In genomic region chr3:9522009-9522408, GRCm38 (mm10) we compare ENCODE assay signal across 16 mouse cellular contexts.
DNase-seq lines count a peak whose midpoint lies in the region; ATAC-seq and TF ChIP-seq lines count a peak whose summit lies in the region.
"Had no signal": no experiment of that assay in that cellular context is flagged by ENCODE, and none has a peak within 500 bp of the region (broad histone marks: within the 10 kb centered on the region; RNA-seq: fewer than 3 reads in every experiment).

No protein-coding gene starts in this region.

- H3K4me3 ChIP-seq in intestine, embryonic 16.5 days (ENCODE audit: low read length): no peak overlapping the region
- no peak overlapping the region for H3K4me3 ChIP-seq in liver, embryonic 16.5 days (ENCODE audit: low read depth, low read length)
- H3K4me3 ChIP-seq in midbrain, embryonic 16.5 days (ENCODE audit: low read depth, low read length): no peak overlapping the region
- no peak overlapping the region for H3K4me3 ChIP-seq in lung, postnatal 0 days (ENCODE audit: low read depth, low read length)
- H3K4me3 ChIP-seq: forebrain, embryonic 13.5 days; hindbrain, embryonic 15.5 days; layer of hippocampus, adult 2 months; left cerebral cortex, adult 2 months; limb, embryonic 15.5 days had no signal

- peaks cover 39% of the 10 kb centered on the region for H3K4me1 ChIP-seq in intestine, embryonic 16.5 days (ENCODE audit: control insufficient read depth, insufficient read depth, low read length)
- peaks cover 16% of the 10 kb centered on the region for H3K4me1 ChIP-seq in liver, embryonic 16.5 days (ENCODE audit: control insufficient read depth, low read depth, low read length)
- H3K4me1 ChIP-seq in midbrain, embryonic 16.5 days (ENCODE audit: control insufficient read depth, insufficient read depth, low read length): peaks cover 26% of the 10 kb centered on the region
- peaks cover 17% of the 10 kb centered on the region; the same call in 1 of the 2 replicates for H3K4me1 ChIP-seq in lung, postnatal 0 days (ENCODE audit: insufficient read depth, low read depth, low read length)

- peak; percentile 24 for ATAC-seq in intestine, embryonic 16.5 days
- peak; percentile 66 for ATAC-seq in liver, embryonic 16.5 days (ENCODE audit: low read depth)
- no peak for ATAC-seq in midbrain, embryonic 16.5 days
- no peak for ATAC-seq in lung, postnatal 0 days
- ATAC-seq: CD4-positive, CD25-positive, alpha-beta regulatory T cell, adult 4 months; forebrain, embryonic 13.5 days had no signal

- no peak overlapping the region for H3K4me2 ChIP-seq in intestine, embryonic 16.5 days (ENCODE audit: low read depth, low read length)
- H3K4me2 ChIP-seq in liver, embryonic 16.5 days (ENCODE audit: low read depth, low read length): no peak overlapping the region
- H3K4me2 ChIP-seq in midbrain, embryonic 16.5 days (ENCODE audit: low read length): no peak overlapping the region
- no peak overlapping the region for H3K4me2 ChIP-seq in lung, postnatal 0 days (replicated peaks; ENCODE audit: low read depth, low read length)
- H3K4me2 ChIP-seq: forebrain, embryonic 13.5 days; hindbrain, embryonic 15.5 days; limb, embryonic 15.5 days had no signal

- H3K36me3 ChIP-seq in intestine, embryonic 16.5 days (ENCODE audit: control insufficient read depth, insufficient read depth, low read length): no peaks in the 10 kb centered on the region
- no peaks in the 10 kb centered on the region for H3K36me3 ChIP-seq in liver, embryonic 16.5 days (ENCODE audit: control insufficient read depth, insufficient read depth)
- H3K36me3 ChIP-seq in midbrain, embryonic 16.5 days (ENCODE audit: control insufficient read depth, insufficient read depth, low read length): no peaks in the 10 kb centered on the region
- H3K36me3 ChIP-seq in lung, postnatal 0 days (ENCODE audit: insufficient read depth, low read length): no peaks in the 10 kb centered on the region
- H3K36me3 ChIP-seq: hindbrain, embryonic 15.5 days; limb, embryonic 15.5 days had no signal

- no peaks in the 10 kb centered on the region for H3K9me3 ChIP-seq in intestine, embryonic 16.5 days (ENCODE audit: control insufficient read depth, low read length)
- H3K9me3 ChIP-seq in liver, embryonic 16.5 days (replicated peaks; ENCODE audit: control insufficient read depth, low read length): no peaks in the 10 kb centered on the region
- no peaks in the 10 kb centered on the region for H3K9me3 ChIP-seq in midbrain, embryonic 16.5 days (replicated peaks; ENCODE audit: control insufficient read depth, low read length, poor library complexity, severe bottlenecking)
- H3K9me3 ChIP-seq in lung, postnatal 0 days (ENCODE audit: low read length): no peaks in the 10 kb centered on the region
- H3K9me3 ChIP-seq: forebrain, embryonic 13.5 days; hindbrain, embryonic 15.5 days; limb, embryonic 15.5 days had no signal

- peak; percentile 73 to 82 for DNase-seq in kidney, adult 8-10 months
- DNase-seq in kidney, postnatal 4 days: peak; percentile 23 to 50
- no peak for DNase-seq in lung, postnatal 0 days (ENCODE audit: low spot score)
- DNase-seq in heart, adult 8-10 months (ENCODE audit: low spot score): no peak
- DNase-seq: adrenal gland, postnatal 14 days; cerebellum, adult 8-10 months; heart, adult 18-20 months had no signal

- no peaks in the 10 kb centered on the region for H3K27me3 ChIP-seq in intestine, embryonic 16.5 days (replicated peaks; ENCODE audit: control insufficient read depth, insufficient read depth, low read length)
- H3K27me3 ChIP-seq in liver, embryonic 16.5 days (ENCODE audit: control insufficient read depth, insufficient read depth, low read depth, low read length): no peaks in the 10 kb centered on the region
- H3K27me3 ChIP-seq in midbrain, embryonic 16.5 days (ENCODE audit: control insufficient read depth, insufficient read depth, low read depth, low read length): no peaks in the 10 kb centered on the region
- no peaks in the 10 kb centered on the region for H3K27me3 ChIP-seq in lung, postnatal 0 days (replicated peaks; ENCODE audit: insufficient read depth, low read length)
- H3K27me3 ChIP-seq: hindbrain, embryonic 15.5 days; limb, embryonic 15.5 days had no signal

- no peak for TF ChIP-seq CTCF in lung, postnatal 0 days (IDR thresholded peaks at IDR 0.05)

- no peak overlapping the region for H3K9ac ChIP-seq in intestine, embryonic 16.5 days (ENCODE audit: low read depth, low read length)
- H3K9ac ChIP-seq in liver, embryonic 16.5 days (ENCODE audit: low read depth, low read length): no peak overlapping the region
- H3K9ac ChIP-seq in midbrain, embryonic 16.5 days (ENCODE audit: low read depth, low read length): no peak overlapping the region
- no peak overlapping the region for H3K9ac ChIP-seq in lung, postnatal 0 days (replicated peaks; ENCODE audit: low read depth)
- H3K9ac ChIP-seq: forebrain, embryonic 13.5 days; hindbrain, embryonic 15.5 days; limb, embryonic 15.5 days had no signal

- no peak overlapping the region for H3K27ac ChIP-seq in intestine, embryonic 16.5 days (ENCODE audit: low read length)
- no peak overlapping the region for H3K27ac ChIP-seq in liver, embryonic 16.5 days (ENCODE audit: low read length)
- no peak overlapping the region for H3K27ac ChIP-seq in midbrain, embryonic 16.5 days (ENCODE audit: low read length)
- no peak overlapping the region for H3K27ac ChIP-seq in lung, postnatal 0 days (ENCODE audit: low read length)
- H3K27ac ChIP-seq: forebrain, embryonic 13.5 days; hindbrain, embryonic 15.5 days; layer of hippocampus, adult 2 months; left cerebral cortex, adult 2 months had no signal

- WGBS in intestine, embryonic 16.5 days: 50% methylated on average over 6 of the region's 6 CpGs
- 52% methylated on average over 6 of the region's 6 CpGs for WGBS in liver, embryonic 16.5 days (ENCODE audit: insufficient replicate concordance)
- 65% methylated on average over 6 of the region's 6 CpGs for WGBS in midbrain, embryonic 16.5 days
- WGBS in lung, postnatal 0 days: 59% methylated on average over 6 of the region's 6 CpGs

- no peak for TF ChIP-seq EP300 in lung, postnatal 0 days (IDR thresholded peaks at IDR 0.05)

Comparison
In these comparisons a context has a peak if more than half of its experiments do, and no peak if none do; other contexts are left out.
1. ATAC-seq: peak in intestine, embryonic 16.5 days (single experiment) and liver, embryonic 16.5 days (single experiment); none in midbrain, embryonic 16.5 days (single experiment) and lung, postnatal 0 days (single experiment).
2. DNase-seq: peak in kidney, adult 8-10 months (2 of 2) and kidney, postnatal 4 days (2 of 2); none in lung, postnatal 0 days (single experiment) and heart, adult 8-10 months (single experiment).